Mouse (Mus musculus) left cerebral cortex, adult 11 months (tissue): ENCODE measurements around the gene L3mbtl2.

Experiments
- DNase-seq: peaks from one replicate; pipeline ENCODE4 v3.0.0; 2022; ENCODE audit warnings: low spot score

The L3mbtl2 gene

GRCm38 (mm10) chr15:81708991-81709390 is 45.3 kb downstream of the L3mbtl2 start:
- no peak for DNase-seq

GRCm38 (mm10) chr15:81709686-81710085 is 46.0 kb downstream of the L3mbtl2 start:
- no peak for DNase-seq

- DNase-seq = no peak
These were observed 47.1 kb downstream of the L3mbtl2 start for GRCm38 (mm10) chr15:81710801-81711200.

GRCm38 (mm10) chr15:81713742-81714141 is 50.1 kb downstream of the L3mbtl2 start:
- no peak for DNase-seq

- peak; percentile 67 for DNase-seq
These were observed 54.8 kb downstream of the L3mbtl2 start for GRCm38 (mm10) chr15:81718336-81719138.

- no peak for DNase-seq
These were observed 55.4 kb downstream of the L3mbtl2 start for GRCm38 (mm10) chr15:81719139-81719531.

- no peak for DNase-seq
These were observed 58.7 kb downstream of the L3mbtl2 start for GRCm38 (mm10) chr15:81722361-81722760.

- no peak for DNase-seq
These were observed 60.0 kb downstream of the L3mbtl2 start for GRCm38 (mm10) chr15:81723653-81724052.

GRCm38 (mm10) chr15:81725965-81726364 is 62.3 kb downstream of the L3mbtl2 start:
- DNase-seq = no peak

GRCm38 (mm10) chr15:81729241-81729791 is 65.6 kb downstream of the L3mbtl2 start:
- DNase-seq = no peak

GRCm38 (mm10) chr15:81729792-81730635 is 66.3 kb downstream of the L3mbtl2 start:
- DNase-seq = peak; percentile 98

GRCm38 (mm10) chr15:81735075-81735474 is 71.4 kb downstream of the L3mbtl2 start:
- no peak for DNase-seq
